8 mouse cellular contexts compared by ENCODE assay signal in genomic region chr7:58767257-58767656, GRCm38 (mm10).
DNase-seq lines count a peak whose midpoint lies in the region; ATAC-seq lines count a peak whose summit lies in the region.

No protein-coding gene starts in this region.

- WGBS in midbrain, embryonic 11.5 days, result 92% methylated on average over 6 of the region's 6 CpGs
- 89% methylated on average over 6 of the region's 6 CpGs for WGBS in midbrain, embryonic 10.5 days
- 79% methylated on average over 6 of the region's 6 CpGs for WGBS in liver, embryonic 11.5 days

- H3K9me3 ChIP-seq in midbrain, embryonic 11.5 days (ENCODE audit: control insufficient read depth, low read length), result no peaks in the 10 kb centered on the region
- H3K9me3 ChIP-seq in midbrain, embryonic 10.5 days (replicated peaks), result no peaks in the 10 kb centered on the region
- H3K9me3 ChIP-seq in liver, embryonic 11.5 days (ENCODE audit: control insufficient read depth, low read length), result no peaks in the 10 kb centered on the region

- H3K27ac ChIP-seq in midbrain, embryonic 11.5 days (ENCODE audit: low read depth, low read length), result no peak overlapping the region
- H3K27ac ChIP-seq in midbrain, embryonic 10.5 days (replicated peaks), result no peak overlapping the region
- no peak overlapping the region for H3K27ac ChIP-seq in liver, embryonic 11.5 days (ENCODE audit: low read depth, low read length)

- H3K4me2 ChIP-seq in midbrain, embryonic 11.5 days, result no peak overlapping the region
- no peak overlapping the region for H3K4me2 ChIP-seq in liver, embryonic 11.5 days

- H3K4me1 ChIP-seq in midbrain, embryonic 11.5 days (ENCODE audit: control insufficient read depth, insufficient read depth, low read length), result no peaks in the 10 kb centered on the region
- H3K4me1 ChIP-seq in midbrain, embryonic 10.5 days, result no peaks in the 10 kb centered on the region
- H3K4me1 ChIP-seq in liver, embryonic 11.5 days (replicated peaks; ENCODE audit: control insufficient read depth, insufficient read depth, low read length), result no peaks in the 10 kb centered on the region

- H3K36me3 ChIP-seq in midbrain, embryonic 11.5 days (ENCODE audit: control insufficient read depth, insufficient read depth, low read length), result no peaks in the 10 kb centered on the region
- H3K36me3 ChIP-seq in midbrain, embryonic 10.5 days, result no peaks in the 10 kb centered on the region
- H3K36me3 ChIP-seq in liver, embryonic 11.5 days (ENCODE audit: control insufficient read depth, insufficient read depth, low read length), result no peaks in the 10 kb centered on the region

- DNase-seq in adrenal gland, adult (ENCODE audit: inconsistent age in 2 of 2, low spot score in 1 of 2), result peak; percentile 50 to 83
- DNase-seq in adrenal gland, postnatal 4 days (ENCODE audit: low spot score in 2 of 2), result no peak
- DNase-seq in midbrain, embryonic 11.5 days (ENCODE audit: low spot score, missing footprints), result peak; percentile 73
- DNase-seq in midbrain, embryonic 10.5 days (ENCODE audit: low spot score), result no peak
- DNase-seq in layer of hippocampus, adult 8-10 months (ENCODE audit: low spot score in 2 of 2), result peak; percentile 26 to 59
- peak; percentile 48 for DNase-seq in skeletal muscle tissue, adult 2 months (ENCODE audit: low read depth, low spot score)
- no peak for DNase-seq in c-Kit-positive CD71-positive TER-119-positive erythroid progenitor cells, embryonic 14.5 days (ENCODE audit: low spot score)
- DNase-seq in liver, embryonic 11.5 days (ENCODE audit: low spot score), result no peak

- H3K27me3 ChIP-seq in midbrain, embryonic 11.5 days (ENCODE audit: control insufficient read depth, insufficient read depth, low read length), result no peaks in the 10 kb centered on the region
- H3K27me3 ChIP-seq in midbrain, embryonic 10.5 days (ENCODE audit: low read depth, poor library complexity, severe bottlenecking), result no peaks in the 10 kb centered on the region
- H3K27me3 ChIP-seq in liver, embryonic 11.5 days (replicated peaks; ENCODE audit: control insufficient read depth, insufficient read depth, low read length), result no peaks in the 10 kb centered on the region

- no peak overlapping the region for H3K4me3 ChIP-seq in midbrain, embryonic 11.5 days (ENCODE audit: low read depth, low read length)
- no peak overlapping the region for H3K4me3 ChIP-seq in midbrain, embryonic 10.5 days
- no peak overlapping the region for H3K4me3 ChIP-seq in liver, embryonic 11.5 days (ENCODE audit: low read depth, low read length)

- no peak for ATAC-seq in midbrain, embryonic 11.5 days (ENCODE audit: low FRiP score)
- no peak for ATAC-seq in liver, embryonic 11.5 days (replicated peaks; ENCODE audit: low FRiP score)

- no peak overlapping the region for H3K9ac ChIP-seq in midbrain, embryonic 11.5 days (ENCODE audit: low read length)
- H3K9ac ChIP-seq in liver, embryonic 11.5 days (ENCODE audit: low read depth, low read length), result no peak overlapping the region

Comparison
In these comparisons a context has a peak if more than half of its experiments do, and no peak if none do; other contexts are left out.
1. DNase-seq: peak in adrenal gland, adult (2 of 2), midbrain, embryonic 11.5 days (single experiment), layer of hippocampus, adult 8-10 months (2 of 2) and skeletal muscle tissue, adult 2 months (single experiment); none in adrenal gland, postnatal 4 days (0 of 2), midbrain, embryonic 10.5 days (single experiment), c-Kit-positive CD71-positive TER-119-positive erythroid progenitor cells, embryonic 14.5 days (single experiment) and liver, embryonic 11.5 days (single experiment).